Mouse (Mus musculus): ENCODE results near the gene Tpk1.
"Not testable (repeated sequence)": the region's sequence is repeated elsewhere in the genome, so short reads cannot be mapped to it uniquely, and the experiment has no call there.

Gene Tpk1

DNA sequence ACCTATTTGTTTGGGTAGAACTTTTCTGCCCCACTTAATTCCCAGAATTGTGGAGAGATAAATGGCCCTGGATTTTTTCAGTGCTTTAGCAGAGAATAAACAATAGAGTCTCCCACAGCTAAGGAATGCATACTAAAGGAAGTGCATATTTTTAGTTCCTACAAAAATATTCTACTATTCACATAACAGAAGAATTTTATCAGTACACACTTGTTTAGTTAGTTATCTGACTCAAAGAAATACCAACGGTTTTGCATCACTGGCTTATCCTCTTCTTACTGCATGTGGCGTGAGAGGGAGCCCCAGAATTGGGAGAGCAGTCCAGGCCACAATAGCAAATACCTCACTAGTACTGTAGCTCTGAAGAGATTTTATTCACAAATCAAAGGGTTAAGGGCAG, 141.1 kb downstream of the Tpk1 start:
- DNase-seq (ENCODE audit: low read depth, low spot score), result no peak

GRCm38 (mm10) chr6:43522046-43522445, 144.0 kb downstream of the Tpk1 start:
- no peak for DNase-seq (ENCODE audit: low read depth, low spot score)

- DNase-seq (ENCODE audit: low read depth, low spot score), result no peak
These were observed 145.9 kb downstream of the Tpk1 start for GRCm38 (mm10) chr6:43520218-43520617.

DNA sequence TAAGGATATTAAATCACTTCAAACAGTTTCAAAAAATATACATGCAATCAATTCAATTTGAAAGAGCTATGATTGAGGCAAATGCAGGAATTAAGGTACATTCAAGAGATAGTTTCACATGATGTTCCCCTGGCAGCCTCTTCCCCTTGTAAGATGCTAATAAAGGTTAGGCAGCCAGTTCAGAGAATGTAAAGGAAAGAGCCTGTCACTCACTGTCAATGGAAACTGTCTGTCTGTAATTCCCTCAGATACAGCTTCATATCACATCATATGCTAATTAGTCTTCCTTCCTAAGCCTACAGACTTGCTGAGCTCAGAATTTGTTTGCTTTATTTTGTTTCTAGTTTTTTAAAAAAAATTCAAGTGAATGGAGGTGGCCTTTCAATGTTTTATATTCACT, 147.7 kb downstream of the Tpk1 start:
- no peak for DNase-seq (ENCODE audit: low read depth, low spot score)

DNA sequence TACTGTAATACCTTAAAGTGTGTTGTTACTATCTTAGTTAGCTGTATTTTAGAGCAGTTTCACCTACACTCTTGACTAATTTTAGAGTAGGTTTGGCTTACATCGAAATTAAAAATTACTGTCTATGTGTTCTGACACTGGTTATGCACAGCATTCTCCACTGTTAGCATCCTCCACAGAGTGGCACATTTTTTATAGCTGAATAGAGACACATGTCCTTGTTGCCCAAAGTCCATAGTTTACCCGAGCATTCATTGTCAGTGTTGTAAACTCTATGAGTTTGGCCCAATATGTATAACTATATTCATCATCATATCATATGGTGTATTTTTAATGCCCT, 148.8 kb downstream of the Tpk1 start:
- DNase-seq (ENCODE audit: low read depth, low spot score), result no peak

DNA sequence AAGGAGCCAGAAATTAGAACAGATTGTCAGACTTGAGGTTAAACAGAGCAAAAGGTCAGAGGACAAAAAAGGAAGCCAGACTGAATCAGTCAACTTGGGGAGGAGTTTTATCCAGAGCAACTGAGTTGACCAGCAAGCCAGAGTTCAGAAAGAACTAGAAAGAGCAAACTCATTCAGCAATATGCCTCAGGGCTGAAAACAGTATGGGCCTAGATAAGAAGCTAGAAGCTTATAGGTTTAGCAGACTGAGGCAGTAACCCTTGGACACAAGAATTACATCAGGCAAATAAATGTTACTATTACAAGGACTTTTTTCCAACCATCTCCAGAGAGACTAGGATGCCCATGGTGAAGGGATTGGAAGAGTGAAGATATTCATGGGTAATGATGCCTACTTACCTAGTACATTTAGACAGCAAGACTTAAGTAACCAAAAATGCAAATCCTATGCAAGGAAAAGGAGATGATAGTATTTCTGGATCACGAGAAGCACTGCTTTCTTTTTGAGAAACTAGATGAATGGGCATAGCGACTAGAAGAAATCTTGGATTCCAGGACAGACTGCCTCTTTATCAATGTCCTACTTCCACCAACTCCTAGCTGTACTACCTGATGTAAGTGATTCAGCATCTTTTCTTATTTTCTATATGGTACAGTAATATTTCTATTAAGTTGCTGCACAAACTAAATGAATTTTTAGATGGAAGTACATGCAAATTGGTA, 149.3 kb downstream of the Tpk1 start:
- no peak for DNase-seq (ENCODE audit: low read depth, low spot score)

DNA sequence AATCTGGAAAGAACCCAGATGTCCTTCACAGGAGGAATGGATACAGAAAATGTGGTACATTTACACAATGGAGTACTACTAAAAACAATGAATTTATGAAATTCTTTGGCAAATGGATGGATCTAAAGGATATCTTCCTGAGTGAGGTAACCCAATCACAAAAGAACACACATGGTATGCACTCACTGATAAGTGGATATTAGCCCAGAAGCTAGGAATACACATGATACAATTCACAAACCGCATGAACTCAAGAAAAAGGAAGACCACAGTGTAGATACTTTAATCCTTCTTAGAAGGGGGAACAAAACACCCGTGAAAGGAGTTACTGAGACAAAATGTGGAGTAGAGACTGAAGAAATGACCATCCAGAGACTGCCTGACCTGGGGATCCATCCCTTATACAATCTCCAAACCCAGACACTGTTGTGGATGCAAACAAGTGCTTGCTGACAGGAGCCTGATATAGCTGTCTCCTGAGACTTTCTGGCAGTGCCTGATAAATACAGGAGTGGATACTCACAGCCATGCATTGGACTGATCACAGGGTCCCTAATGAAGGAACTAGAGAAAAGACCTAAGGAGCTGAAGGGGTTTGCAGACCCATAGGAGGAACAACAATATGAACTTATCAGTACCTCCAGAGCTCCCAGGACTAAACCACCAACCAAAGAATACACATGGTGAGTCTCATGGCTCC, 159.2 kb downstream of the Tpk1 start:
- DNase-seq (ENCODE audit: low read depth, low spot score), result not testable (repeated sequence)

GRCm38 (mm10) chr6:43504609-43505230, 161.4 kb downstream of the Tpk1 start:
- no peak for DNase-seq (ENCODE audit: low read depth, low spot score)

DNA sequence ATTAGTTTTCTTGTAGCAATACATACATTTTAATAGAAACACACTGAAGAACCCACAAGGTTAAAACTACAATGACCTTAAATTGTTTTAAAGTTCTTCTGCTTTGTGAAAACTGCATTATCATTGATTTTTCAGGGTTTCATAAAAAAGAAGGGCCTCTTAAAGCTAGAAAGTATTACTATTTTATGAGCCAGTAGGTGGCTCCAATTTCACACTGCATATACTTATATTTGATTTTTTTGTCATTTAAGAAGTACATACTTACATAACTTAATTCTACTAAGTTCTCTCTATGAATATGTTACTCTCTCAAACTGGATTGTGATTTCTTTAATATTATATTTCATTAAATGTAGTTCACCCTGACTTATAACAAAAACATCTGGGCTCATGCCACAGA, 173.7 kb downstream of the Tpk1 start:
- DNase-seq (ENCODE audit: low read depth, low spot score), result no peak

DNA sequence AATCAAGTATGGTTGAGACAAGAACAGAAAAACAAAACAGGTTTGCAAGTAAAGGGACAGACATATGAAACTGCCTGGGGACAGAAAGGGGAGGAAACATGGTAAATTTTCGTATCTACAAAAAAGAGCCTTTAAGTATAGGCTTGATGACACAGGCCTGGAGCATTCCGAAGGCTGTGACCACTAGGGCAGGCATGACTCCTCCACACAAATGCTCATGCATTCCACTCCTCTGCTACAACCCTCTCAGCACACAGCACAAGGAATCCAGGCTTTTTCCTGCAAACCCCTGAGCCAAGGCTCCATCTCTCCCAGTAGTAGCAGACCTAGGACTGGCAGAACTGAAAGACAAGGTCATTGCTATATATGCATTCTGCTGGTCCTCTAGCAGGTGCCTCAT, 179.4 kb downstream of the Tpk1 start:
- no peak for DNase-seq (ENCODE audit: low read depth, low spot score)

- DNase-seq (ENCODE audit: low read depth, low spot score), result no peak
These were observed 185.4 kb downstream of the Tpk1 start for GRCm38 (mm10) chr6:43480687-43481086.

GRCm38 (mm10) chr6:43478810-43479209, 187.3 kb downstream of the Tpk1 start:
- DNase-seq (ENCODE audit: low read depth, low spot score), result no peak

GRCm38 (mm10) chr6:43476406-43476805, 189.7 kb downstream of the Tpk1 start:
- DNase-seq (ENCODE audit: low read depth, low spot score), result no peak

DNA sequence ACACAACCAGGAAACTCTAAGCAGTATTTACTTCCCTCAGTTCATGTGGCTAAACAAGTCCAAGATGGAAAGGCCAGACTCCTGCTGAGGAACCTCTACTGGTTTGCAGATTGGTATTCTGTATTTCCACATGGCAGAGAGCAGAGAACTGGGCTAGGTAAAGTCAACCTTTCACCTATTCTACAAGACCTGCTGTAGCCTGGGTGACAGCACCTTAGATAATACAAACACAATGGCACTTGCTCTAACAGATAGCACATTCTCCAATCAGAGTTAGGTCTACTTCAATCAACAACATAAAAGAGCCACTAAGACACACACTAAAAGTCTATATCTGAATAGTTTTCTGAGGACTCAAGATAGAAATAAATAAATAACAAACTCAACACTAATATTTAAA, 190.2 kb downstream of the Tpk1 start:
- no peak for DNase-seq (ENCODE audit: low read depth, low spot score)

DNA sequence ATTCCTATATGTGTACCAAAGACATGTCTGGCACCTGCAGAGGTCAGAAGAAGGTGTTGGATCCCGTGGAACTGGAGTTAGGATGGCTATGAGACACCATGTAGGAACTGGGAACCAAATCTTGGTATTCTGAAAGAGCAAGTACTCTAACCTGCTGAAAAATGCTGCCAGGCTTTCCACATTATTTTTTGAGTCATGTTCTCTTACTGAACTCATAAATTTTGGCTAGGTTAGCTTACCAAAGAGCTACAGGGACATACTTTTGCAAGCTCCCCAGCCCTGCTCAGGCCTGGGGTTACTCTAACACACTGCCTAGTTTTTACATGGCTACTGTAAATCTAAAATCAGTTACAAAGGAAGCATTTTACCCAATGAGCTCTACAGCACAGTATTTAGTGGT, 194.5 kb downstream of the Tpk1 start:
- DNase-seq (ENCODE audit: low read depth, low spot score), result no peak

DNA sequence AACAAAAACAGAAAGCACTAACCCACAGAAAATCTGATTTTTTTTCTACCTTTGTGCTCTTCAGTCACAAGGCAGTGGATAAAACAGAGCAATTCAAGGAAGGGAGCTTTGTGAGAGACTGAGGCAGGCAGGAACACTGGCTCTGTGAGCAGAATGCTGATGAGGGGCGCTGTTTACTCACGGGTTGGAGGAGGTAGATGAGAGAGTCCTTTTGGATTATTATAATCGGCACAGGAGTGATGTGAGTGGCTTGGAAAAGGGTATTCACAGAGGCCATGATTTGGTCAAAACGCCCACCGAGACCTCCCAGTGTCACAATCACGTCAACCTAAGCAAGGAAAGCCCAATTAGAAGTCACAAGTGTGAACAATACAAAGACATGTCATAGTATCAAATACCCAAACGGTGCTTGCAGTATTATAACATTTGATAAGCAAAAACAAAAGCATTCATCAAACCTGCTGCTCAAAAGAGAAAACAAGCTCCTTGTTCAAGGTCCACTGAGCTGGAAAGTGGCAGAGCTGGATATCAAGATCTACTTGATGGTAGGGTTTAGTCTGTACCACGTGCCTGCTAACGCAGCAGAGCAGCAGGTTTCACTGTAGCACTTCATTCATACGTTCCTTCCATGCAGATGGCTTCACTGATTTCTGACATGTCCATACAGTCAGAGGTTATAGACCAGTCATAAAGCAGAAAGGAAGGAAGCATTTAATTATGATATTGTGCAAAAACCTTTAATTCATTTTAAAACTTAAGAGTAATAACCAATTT, 197.1 kb downstream of the Tpk1 start:
- DNase-seq (ENCODE audit: low read depth, low spot score), result no peak

- no peak for DNase-seq (ENCODE audit: low read depth, low spot score)
These were observed 203.2 kb downstream of the Tpk1 start for GRCm38 (mm10) chr6:43462849-43463369.

GRCm38 (mm10) chr6:43462189-43462848, 203.8 kb downstream of the Tpk1 start:
- no peak for DNase-seq (ENCODE audit: low read depth, low spot score)

GRCm38 (mm10) chr6:43459082-43459481, 207.0 kb downstream of the Tpk1 start:
- no peak for DNase-seq (ENCODE audit: low read depth, low spot score)

DNA sequence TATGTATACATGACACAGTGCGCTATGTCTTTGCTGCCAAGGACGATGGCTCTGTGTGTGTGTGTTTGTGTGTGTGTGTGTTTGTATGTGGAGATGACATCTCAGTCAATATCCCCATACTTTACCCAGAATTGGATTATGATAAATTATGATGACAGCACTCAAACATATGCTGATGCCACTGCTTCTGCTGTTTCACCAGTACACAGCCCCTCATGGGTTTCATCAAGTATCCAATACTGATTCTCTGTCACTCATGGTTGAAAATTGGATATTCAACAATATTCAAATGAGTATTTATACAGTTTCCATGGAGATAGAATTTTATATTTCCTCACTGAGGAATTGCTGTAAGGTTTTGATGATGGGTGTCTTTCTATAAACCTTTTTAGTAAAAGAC, 208.1 kb downstream of the Tpk1 start:
- DNase-seq (ENCODE audit: low read depth, low spot score), result no peak

- DNase-seq (ENCODE audit: low read depth, low spot score), result no peak
These were observed 216.6 kb downstream of the Tpk1 start for GRCm38 (mm10) chr6:43449498-43449897.

DNA sequence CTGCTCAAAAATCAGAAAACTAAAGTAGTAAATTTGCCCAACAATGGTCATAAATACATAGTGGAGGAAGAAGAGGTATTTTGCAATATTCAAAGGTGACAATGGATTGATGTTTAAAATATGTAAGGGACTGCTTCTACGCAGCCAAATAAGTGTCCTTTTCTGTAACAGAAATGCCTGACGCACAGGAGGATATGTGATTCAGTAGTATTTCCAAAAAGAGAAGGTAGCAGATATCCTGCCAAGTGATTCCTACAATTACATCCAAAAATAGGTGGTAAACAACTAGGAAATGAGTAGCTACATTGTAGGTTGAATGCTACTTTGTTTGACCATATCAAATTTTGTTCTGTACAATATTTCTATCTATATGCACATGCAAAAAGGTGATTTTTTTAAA, 220.2 kb downstream of the Tpk1 start:
- no peak for DNase-seq (ENCODE audit: low read depth, low spot score)
